Mouse (Mus musculus): ENCODE data around the gene Alkbh4.

- TF ChIP-seq CTCF (IDR thresholded peaks at IDR 0.05): peak; percentile 92
- TF ChIP-seq EP300 (IDR thresholded peaks at IDR 0.05; ENCODE audit: insufficient read depth, low read depth, low read length): no peak
Observed at GRCm38 (mm10) chr5:136102099-136102820, 33.7 kb upstream of the Alkbh4 start.

All from heart, adult 2 months (tissue).